Mouse (Mus musculus) heart, adult 2 months (tissue): ENCODE results near the gene Hoxb3. TPM values are rescaled to one million over a fixed set of nuclear protein-coding genes. Genes with fewer than 3 reads are reported as not detected.

Experiments
- DNase-seq, 2 experiments: peaks; one replicate each; pipeline ENCODE4 v3.0.0; 2021
- H3K27ac ChIP-seq: fragments of 200-600 bp; 2 replicates; pipeline ENCODE4 v1.8.1; 2022
- H3K27me3 ChIP-seq: fragments of 200-500 bp; 2 replicates; pipeline ENCODE4 v1.6.1; 2012; ENCODE audit warnings: mild to moderate bottlenecking, low read length, inconsistent platforms, mixed read lengths; ENCODE audit not compliant: control insufficient read depth, insufficient read depth
- H3K36me3 ChIP-seq: fragments of 200-500 bp; 2 replicates; pipeline ENCODE4 v1.6.1; 2012; ENCODE audit warnings: low read length, inconsistent platforms; ENCODE audit not compliant: control insufficient read depth, insufficient read depth
- H3K4me1 ChIP-seq: fragments of 200-500 bp; 2 replicates; pipeline ENCODE4 v1.6.1; 2011; ENCODE audit warnings: low read length; ENCODE audit not compliant: control insufficient read depth, insufficient read depth
- H3K4me3 ChIP-seq: fragments of 200-600 bp; 2 replicates; pipeline ENCODE4 v1.8.1; 2022
- H3K79me2 ChIP-seq: fragments of 200-500 bp; replicated peaks from 2 replicates; pipeline ENCODE4 v1.6.1; 2012; ENCODE audit warnings: mild to moderate bottlenecking, inconsistent platforms, low read length, moderate library complexity, mixed read lengths; ENCODE audit not compliant: control insufficient read depth, insufficient read depth
- H3K9ac ChIP-seq: fragments of 200-500 bp; 2 replicates; pipeline ENCODE4 v1.6.1; 2012; ENCODE audit warnings: low read depth, mild to moderate bottlenecking, control low read depth, inconsistent platforms, low read length, mixed read lengths
- CTCF ChIP-seq: fragments of 200-600 bp; IDR thresholded peaks from 2 replicates; pipeline ENCODE4 v1.8.1; 2022; ENCODE audit warnings: antibody characterized with exemption, mild to moderate bottlenecking, moderate library complexity
- EP300 ChIP-seq: fragments of 200-500 bp; IDR thresholded peaks from 2 replicates; pipeline ENCODE4 v1.6.1; 2011; ENCODE audit warnings: low read depth, low read length, control low read depth; ENCODE audit not compliant: insufficient read depth
- POLR2A ChIP-seq: fragments of 200-500 bp; IDR thresholded peaks from 2 replicates; pipeline ENCODE4 v1.6.1; 2011; ENCODE audit warnings: mild to moderate bottlenecking, low read depth, low read length, control low read depth; ENCODE audit not compliant: insufficient read depth
- WGBS: fragments of 180-500 bp; shearing (Covaris S2); methylation state at CpG from one replicate; pipeline ENCODE4 v1.1.7; 2018; 5-methylcytosine and 5-hydroxymethylcytosine counted together
- intact Hi-C: fragments of 180-260 bp; cut with DNase I; formaldehyde crosslinking; loops from one replicate; pipeline ENCODE4 v1.15.1; 2025
- polyA plus RNA-seq: library from polyadenylated mRNA; depleted of rRNA; stranded (reverse); fragments of >200 nt; gene quantifications from 2 replicates; pipeline ENCODE4 v1.2.3, GENCODE M21; 2012
- total RNA-seq, 2 experiments: library from RNA; stranded (reverse); gene quantifications; 2 replicates each; pipeline ENCODE4 v1.2.3; 2021

Gene Hoxb3
- total and polyA plus RNA-seq, 3 experiments = 0.23 to 0.64 (median 0.30) TPM

DNA sequence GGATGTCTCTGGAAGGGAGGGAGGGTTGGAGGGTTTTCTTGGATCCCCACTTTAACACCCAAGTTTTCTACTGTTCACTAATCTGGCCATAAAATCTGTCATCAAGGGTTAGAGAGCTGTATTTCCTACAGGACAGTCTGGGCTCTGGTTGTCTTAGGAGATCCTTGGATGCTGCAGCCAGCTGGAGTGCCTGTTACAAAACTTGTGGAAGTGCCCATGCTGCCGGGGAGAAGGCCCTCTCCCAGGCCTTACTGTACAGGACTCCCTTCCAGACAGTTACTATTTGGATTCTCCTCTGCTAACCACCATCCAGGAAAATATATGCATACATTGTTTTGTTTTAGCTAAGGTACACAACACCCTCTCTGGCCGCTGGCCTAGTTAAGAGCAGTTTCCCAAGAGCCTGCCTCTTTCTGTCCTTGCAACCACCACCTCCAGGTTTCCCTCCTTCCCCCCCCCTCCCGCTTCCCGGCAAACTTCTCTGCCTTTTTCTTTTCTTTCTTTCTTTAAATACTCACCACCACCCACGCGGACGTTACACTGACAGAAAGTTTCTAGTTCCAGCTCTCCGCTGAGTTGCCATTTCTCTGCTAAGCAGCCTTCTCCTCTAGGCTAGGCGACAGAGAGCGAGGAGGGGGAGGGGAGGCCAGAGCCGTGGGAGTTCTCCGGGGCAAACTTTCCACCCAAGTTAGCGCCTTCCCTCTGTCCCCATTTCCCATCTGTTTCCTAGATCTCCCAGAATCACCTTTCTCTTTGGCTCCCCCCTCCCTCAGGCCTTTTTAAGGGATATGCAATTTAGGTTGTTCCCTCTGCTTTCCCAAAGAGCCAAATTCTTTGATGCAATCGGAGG is 26.6 kb downstream of the Hoxb3 start:
- Histone ChIP-seq H3K4me3 (no peak overlapping the region), H3K79me2 (no peaks in the 10 kb centered on the region), H3K9ac (no peak overlapping the region), H3K4me1 (no peaks in the 10 kb centered on the region), H3K36me3 (no peaks in the 10 kb centered on the region), H3K27me3 (peaks cover 12% of the 10 kb centered on the region), H3K27ac (no peak overlapping the region; the same call in 1 of the 2 replicates)
- WGBS = 34% methylated on average over 14 of the region's 14 CpGs
- intact Hi-C loops = loop anchor here (5.0 kb wide), 1 partner anchor 58 kb away; no protein-coding TSS in a partner anchor
- DNase-seq = no peak
- TF ChIP-seq CTCF (no peak), EP300 (no peak), POLR2A (no peak)

DNA sequence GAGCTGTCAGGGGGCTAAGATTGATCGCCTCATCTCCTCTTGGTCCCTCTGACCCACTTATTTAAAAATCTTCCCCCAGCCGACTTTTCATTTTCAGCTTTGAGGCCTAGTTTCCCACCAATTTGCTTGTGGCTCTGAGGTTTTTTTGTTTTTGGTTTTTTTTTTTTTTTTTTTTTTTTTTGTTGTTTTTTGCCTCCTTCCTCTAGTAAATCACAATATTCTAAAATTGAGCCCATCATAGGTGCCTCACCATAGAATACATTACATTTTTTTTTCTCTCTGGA is 27.2 kb downstream of the Hoxb3 start, which contains the start of gene Hoxb2:
Gene Hoxb2, plus strand, starts transcription at position 185 of the 284 bp plus-strand sequence.
- H3K9ac ChIP-seq = no peak within 1 kb of the TSS
- H3K4me3 ChIP-seq = no peak within 1 kb of the TSS
- TF ChIP-seq POLR2A (no peak), EP300 (no peak), CTCF (no peak)
- H3K27me3 ChIP-seq = peaks cover 12% of the 10 kb centered on the region
- no peak for DNase-seq
- WGBS = 53% methylated on average over 2 of the region's 2 CpGs
- H3K4me1 ChIP-seq = no peaks in the 10 kb centered on the region
- no peaks in the 10 kb centered on the region for H3K36me3 ChIP-seq
- peak within 1 kb of the TSS; percentile 15; the same call in 1 of the 2 replicates for H3K27ac ChIP-seq
- intact Hi-C loops = loop anchor here (5.0 kb wide), 1 partner anchor 57 kb away; no protein-coding TSS in a partner anchor
- H3K79me2 ChIP-seq = no peaks in the 10 kb centered on the region

DNA sequence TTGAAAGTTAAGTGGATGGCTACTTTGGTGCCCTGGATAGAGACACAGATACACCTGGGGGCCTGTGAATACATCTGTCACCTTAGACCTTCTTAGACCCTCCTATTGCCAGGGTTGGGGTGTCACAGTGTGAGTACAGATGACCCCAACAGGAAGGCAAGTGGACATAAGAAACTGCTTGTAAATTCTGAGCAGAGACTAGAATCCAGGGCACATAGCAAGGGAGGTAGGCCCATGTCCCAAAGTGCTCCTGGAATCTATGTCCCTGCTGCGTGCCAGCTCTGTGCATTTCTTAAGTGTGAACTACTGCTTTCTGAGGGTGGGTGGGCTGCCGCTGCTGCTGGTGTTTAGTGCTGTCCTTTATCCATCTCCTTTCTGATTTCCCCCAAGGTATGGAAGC is 27.7 kb downstream of the Hoxb3 start:
- 81% methylated on average over 2 of the region's 2 CpGs for WGBS
- H3K27me3 ChIP-seq = peaks cover 12% of the 10 kb centered on the region
- no peaks in the 10 kb centered on the region for H3K36me3 ChIP-seq
- H3K4me1 ChIP-seq = no peaks in the 10 kb centered on the region
- intact Hi-C loops = loop anchor here (5.0 kb wide), 1 partner anchor 57 kb away; no protein-coding TSS in a partner anchor
- H3K9ac ChIP-seq = no peak overlapping the region
- H3K79me2 ChIP-seq = no peaks in the 10 kb centered on the region
- TF ChIP-seq EP300 = no peak
- no peak for TF ChIP-seq POLR2A
- no peak for TF ChIP-seq CTCF
- no peak overlapping the region for H3K4me3 ChIP-seq
- H3K27ac ChIP-seq = no peak overlapping the region
- no peak for DNase-seq

DNA sequence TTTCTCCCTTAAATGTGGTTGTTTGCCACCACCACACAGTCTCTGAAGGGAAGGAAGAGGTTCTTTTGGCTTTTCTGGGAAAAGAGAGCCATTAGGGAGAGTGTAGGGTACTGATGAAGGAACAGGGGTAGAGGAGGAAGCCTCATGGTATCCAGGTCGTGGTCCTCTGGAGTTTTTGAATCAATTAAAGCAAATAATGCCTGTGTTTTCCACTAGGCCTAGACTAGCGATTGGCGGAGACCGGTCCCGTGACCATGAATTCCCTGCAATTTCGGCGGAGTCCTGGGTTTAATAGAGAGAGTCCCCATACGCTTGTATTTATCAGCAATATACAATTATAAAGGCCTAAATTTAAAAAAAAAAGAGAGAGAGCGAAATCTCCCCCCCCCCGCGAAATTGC is 28.2 kb downstream of the Hoxb3 start:
- WGBS = 39% methylated on average over 11 of the region's 11 CpGs

DNA sequence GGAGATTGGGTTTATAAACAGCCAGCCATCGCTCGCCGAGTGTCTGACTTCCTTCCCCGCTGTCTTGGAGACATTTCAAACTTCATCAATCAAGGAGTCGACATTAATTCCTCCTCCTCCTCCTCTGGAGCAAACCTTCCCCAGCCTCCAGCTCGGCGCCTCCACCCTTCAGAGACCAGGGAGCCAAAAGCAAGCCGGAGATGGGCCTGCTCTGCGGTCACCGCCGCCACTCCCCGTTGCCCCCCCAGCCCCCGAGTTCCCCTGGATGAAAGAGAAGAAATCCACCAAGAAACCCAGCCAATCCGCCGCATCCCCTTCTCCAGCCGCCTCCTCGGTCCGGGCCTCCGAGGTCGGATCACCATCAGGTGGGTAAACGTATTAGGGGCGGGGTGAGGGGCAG is 28.7 kb downstream of the Hoxb3 start:
- no peak for TF ChIP-seq CTCF
- TF ChIP-seq POLR2A = no peak
- no peak for TF ChIP-seq EP300
- Histone ChIP-seq H3K4me3 (peak overlapping the region; percentile 46), H3K79me2 (no peaks in the 10 kb centered on the region), H3K36me3 (no peaks in the 10 kb centered on the region), H3K27me3 (peaks cover 7% of the 10 kb centered on the region; the same call in 1 of the 2 replicates), H3K9ac (peak overlapping the region; percentile 48), H3K27ac (peak overlapping the region; percentile 75), H3K4me1 (no peaks in the 10 kb centered on the region)
- whole genome bisulfite sequencing = 8% methylated on average over 22 of the region's 22 CpGs
- intact Hi-C loops = loop anchor here (2.0 to 5.0 kb wide), 2 partner anchors 37 to 55 kb away; no protein-coding TSS in a partner anchor
- peak in 1 of 2 experiments; percentile 33 for DNase-seq

More for the DNA sequence above, 28.2 kb downstream of the Hoxb3 start:
- TF ChIP-seq EP300 (no peak), POLR2A (no peak), CTCF (no peak)
- Histone ChIP-seq H3K27ac (peak overlapping the region; percentile 15; the same call in 1 of the 2 replicates), H3K9ac (no peak overlapping the region), H3K79me2 (no peaks in the 10 kb centered on the region), H3K4me3 (no peak overlapping the region; the same call in 1 of the 2 replicates), H3K27me3 (peaks cover 7% of the 10 kb centered on the region; the same call in 1 of the 2 replicates), H3K36me3 (no peaks in the 10 kb centered on the region), H3K4me1 (no peaks in the 10 kb centered on the region)
- intact Hi-C loops = loop anchor here (5.0 kb wide), 1 partner anchor 56 kb away; no protein-coding TSS in a partner anchor
- DNase-seq = no peak
